Mouse (Mus musculus) testis, adult 2 months (tissue): ENCODE results near the gene Mbtps1.

ENCODE experiments used
- CTCF ChIP-seq: fragments of 200-500 bp; IDR thresholded peaks from 2 replicates; pipeline ENCODE4 v1.5.1; 2012; ENCODE audit warnings: low read depth, mild to moderate bottlenecking, inconsistent platforms, low read length, moderate library complexity; ENCODE audit not compliant: control insufficient read depth, insufficient read depth, insufficient replicate concordance
- POLR2A ChIP-seq: fragments of 200-500 bp; IDR thresholded peaks from 2 replicates; pipeline ENCODE4 v1.6.1; 2012; ENCODE audit warnings: low read depth, mild to moderate bottlenecking, inconsistent platforms, low read length, moderate library complexity; ENCODE audit not compliant: control insufficient read depth

DNA sequence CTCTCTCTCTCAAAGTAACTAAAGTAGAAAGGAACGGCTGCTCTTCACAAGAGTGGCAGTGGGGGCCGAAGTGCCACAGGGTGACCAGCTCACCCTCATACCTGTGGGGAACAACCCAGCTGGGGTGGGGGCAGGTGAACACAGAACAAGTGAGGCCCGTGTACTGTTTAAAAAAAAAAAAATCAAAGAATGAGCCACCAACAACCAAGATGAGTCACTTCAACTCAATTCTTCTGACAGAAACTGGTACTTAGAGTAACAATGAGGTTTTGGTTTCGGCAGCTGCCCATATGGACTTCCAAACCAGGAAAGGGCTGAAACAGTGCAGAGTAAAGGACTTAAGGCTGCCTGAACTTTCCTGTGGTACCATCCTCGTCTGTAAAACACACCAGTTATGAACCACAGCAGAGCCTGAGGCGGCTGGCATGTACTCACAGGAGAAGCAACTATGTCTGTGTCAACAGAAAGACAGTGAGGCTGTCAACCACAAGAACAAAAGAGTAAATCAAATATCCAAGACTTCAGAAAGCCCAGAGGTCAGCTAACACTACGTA, 9.9 kb downstream of the Mbtps1 start:
- no peak for TF ChIP-seq POLR2A
- no peak for TF ChIP-seq CTCF
